8 mouse cellular contexts compared by ENCODE assay signal in genomic region chr19:8921741-8922140, GRCm38 (mm10). TPM values are rescaled to one million over a fixed set of nuclear protein-coding genes. Genes with fewer than 3 reads are reported as not detected.
DNase-seq lines count a peak whose midpoint lies in the region; ATAC-seq lines count a peak whose summit lies in the region.

No protein-coding gene starts in this region.

- peak overlapping the region; percentile 76; the same call in 1 of the 2 replicates for H3K4me2 ChIP-seq in lung, embryonic 16.5 days (ENCODE audit: low read depth, low read length)
- peak overlapping the region; percentile 59 for H3K4me2 ChIP-seq in limb, embryonic 15.5 days
- peak overlapping the region; percentile 65 for H3K4me2 ChIP-seq in stomach, embryonic 15.5 days

- H3K4me1 ChIP-seq in lung, embryonic 16.5 days (replicated peaks; ENCODE audit: control insufficient read depth, insufficient read depth, low read length) = peaks cover 9% of the 10 kb centered on the region
- peaks cover 16% of the 10 kb centered on the region for H3K4me1 ChIP-seq in limb, embryonic 15.5 days
- H3K4me1 ChIP-seq in stomach, embryonic 15.5 days = peaks cover 12% of the 10 kb centered on the region; the same call in 1 of the 2 replicates

- 71% methylated on average over 9 of the region's 9 CpGs for WGBS in lung, embryonic 16.5 days
- 71% methylated on average over 9 of the region's 9 CpGs for WGBS in limb, embryonic 15.5 days
- 75% methylated on average over 9 of the region's 9 CpGs for WGBS in stomach, embryonic 15.5 days

- peak overlapping the region; percentile 48; the same call in 1 of the 2 replicates for H3K9ac ChIP-seq in lung, embryonic 16.5 days (ENCODE audit: low read length)
- H3K9ac ChIP-seq in limb, embryonic 15.5 days = no peak overlapping the region
- H3K9ac ChIP-seq in stomach, embryonic 15.5 days = no peak overlapping the region

- peaks cover 10% of the 10 kb centered on the region for H3K36me3 ChIP-seq in lung, embryonic 16.5 days (ENCODE audit: control insufficient read depth, insufficient read depth, low read length)
- peaks cover 28% of the 10 kb centered on the region for H3K36me3 ChIP-seq in limb, embryonic 15.5 days
- peaks cover 9% of the 10 kb centered on the region; the same call in 1 of the 2 replicates for H3K36me3 ChIP-seq in stomach, embryonic 15.5 days

- H3K9me3 ChIP-seq in lung, embryonic 16.5 days (ENCODE audit: control insufficient read depth, low read length) = no peaks in the 10 kb centered on the region
- H3K9me3 ChIP-seq in limb, embryonic 15.5 days = no peaks in the 10 kb centered on the region
- H3K9me3 ChIP-seq in stomach, embryonic 15.5 days = no peaks in the 10 kb centered on the region

- H3K27me3 ChIP-seq in lung, embryonic 16.5 days (ENCODE audit: control insufficient read depth, insufficient read depth, low read depth, low read length) = no peaks in the 10 kb centered on the region
- no peaks in the 10 kb centered on the region for H3K27me3 ChIP-seq in limb, embryonic 15.5 days
- no peaks in the 10 kb centered on the region for H3K27me3 ChIP-seq in stomach, embryonic 15.5 days (replicated peaks)

- peak; percentile 42 for DNase-seq in cerebellum, adult 9-10 months
- DNase-seq in cerebellum, adult 11-12 months = no peak
- DNase-seq in lung, postnatal 25 days (ENCODE audit: low spot score) = no peak
- no peak for DNase-seq in cerebellum, adult 11 months
- no peak for DNase-seq in right cerebral cortex, postnatal 14 days

- H3K27ac ChIP-seq in lung, embryonic 16.5 days (ENCODE audit: low read length) = no peak overlapping the region
- H3K27ac ChIP-seq in limb, embryonic 15.5 days = no peak overlapping the region
- no peak overlapping the region for H3K27ac ChIP-seq in stomach, embryonic 15.5 days

- no peak for ATAC-seq in lung, embryonic 16.5 days (ENCODE audit: low read depth)
- no peak for ATAC-seq in limb, embryonic 15.5 days (ENCODE audit: insufficient number of reproducible peaks, low FRiP score, low TSS enrichment, low read depth)
- ATAC-seq in stomach, embryonic 15.5 days (ENCODE audit: insufficient read depth, low FRiP score, low read depth) = no peak

- peak overlapping the region; percentile 74; the same call in 1 of the 2 replicates for H3K4me3 ChIP-seq in lung, embryonic 16.5 days (ENCODE audit: low read length)
- H3K4me3 ChIP-seq in limb, embryonic 15.5 days = peak overlapping the region; percentile 76
- peak overlapping the region; percentile 79; the same call in 1 of the 2 replicates for H3K4me3 ChIP-seq in stomach, embryonic 15.5 days (replicated peaks)

RNA-seq across cellular contexts. Expression of gene B3gat3, which starts 1.6 kb away (rescaled TPM):
- polyA plus RNA-seq in lung, embryonic 16.5 days (2015; fragmentation: Nextera tagmentation; extraction: Ambion mirVana) = 40.2 and 43.5 TPM in 2 replicates
- polyA plus RNA-seq in limb, embryonic 15.5 days (2015; fragmentation: Nextera tagmentation; extraction: Ambion mirVana) = 47.1 and 48.6 TPM in 2 replicates
- polyA plus RNA-seq in stomach, embryonic 15.5 days (2015; fragmentation: Nextera tagmentation; extraction: Ambion mirVana) = 39.8 and 44.5 TPM in 2 replicates

RNA-seq across cellular contexts. Expression of gene Rom1, which starts 7.4 kb away (rescaled TPM):
- polyA plus RNA-seq in lung, embryonic 16.5 days (2015; fragmentation: Nextera tagmentation; extraction: Ambion mirVana) = 2.8 and 4.0 TPM in 2 replicates
- polyA plus RNA-seq in limb, embryonic 15.5 days (2015; fragmentation: Nextera tagmentation; extraction: Ambion mirVana) = 4.0 and 4.6 TPM in 2 replicates
- polyA plus RNA-seq in stomach, embryonic 15.5 days (2015; fragmentation: Nextera tagmentation; extraction: Ambion mirVana) = 3.3 and 3.4 TPM in 2 replicates

RNA-seq across cellular contexts. Expression of gene Eml3, which starts 7.6 kb away (rescaled TPM):
- 31.0 and 32.2 TPM in 2 replicates for polyA plus RNA-seq in lung, embryonic 16.5 days (2015; fragmentation: Nextera tagmentation; extraction: Ambion mirVana)
- 41.8 and 42.7 TPM in 2 replicates for polyA plus RNA-seq in limb, embryonic 15.5 days (2015; fragmentation: Nextera tagmentation; extraction: Ambion mirVana)
- 31.7 and 32.6 TPM in 2 replicates for polyA plus RNA-seq in stomach, embryonic 15.5 days (2015; fragmentation: Nextera tagmentation; extraction: Ambion mirVana)

RNA-seq across cellular contexts. Expression of gene Mta2, which starts 19.9 kb away (rescaled TPM):
- polyA plus RNA-seq in lung, embryonic 16.5 days (2015; fragmentation: Nextera tagmentation; extraction: Ambion mirVana) = 149 and 164 TPM in 2 replicates
- polyA plus RNA-seq in limb, embryonic 15.5 days (2015; fragmentation: Nextera tagmentation; extraction: Ambion mirVana) = 155 and 160 TPM in 2 replicates
- 132 and 142 TPM in 2 replicates for polyA plus RNA-seq in stomach, embryonic 15.5 days (2015; fragmentation: Nextera tagmentation; extraction: Ambion mirVana)

RNA-seq across cellular contexts. Expression of gene Ganab, which starts 23.9 kb away (rescaled TPM):
- polyA plus RNA-seq in lung, embryonic 16.5 days (2015; fragmentation: Nextera tagmentation; extraction: Ambion mirVana) = 125 and 127 TPM in 2 replicates
- polyA plus RNA-seq in limb, embryonic 15.5 days (2015; fragmentation: Nextera tagmentation; extraction: Ambion mirVana) = 97.4 and 102 TPM in 2 replicates
- polyA plus RNA-seq in stomach, embryonic 15.5 days (2015; fragmentation: Nextera tagmentation; extraction: Ambion mirVana) = 89.3 and 103 TPM in 2 replicates
